Mouse (Mus musculus) liver, embryonic 15.5 days (tissue): ENCODE results near the gene Ssu2. TPM values are rescaled to one million over a fixed set of nuclear protein-coding genes. Genes with fewer than 3 reads are reported as not detected.

Source experiments
- ATAC-seq: fragments of 200-750 bp; cut with Nextera tagmentation; 2 replicates; pipeline ENCODE4 v1.8.0; 2017; ENCODE audit warnings: moderate number of reproducible peaks, mild to moderate bottlenecking, moderate library complexity; ENCODE audit not compliant: insufficient read depth
- H3K27ac ChIP-seq: fragments of 300-500 bp; sonication (generic); replicated peaks from 2 replicates; pipeline ENCODE4 v1.5.1; 2015; ENCODE audit warnings: mild to moderate bottlenecking, inconsistent platforms
- H3K27me3 ChIP-seq: fragments of 300-500 bp; sonication (generic); 2 replicates; pipeline ENCODE4 v1.6.1; 2015; ENCODE audit warnings: mild to moderate bottlenecking, inconsistent platforms
- H3K36me3 ChIP-seq: fragments of 300-500 bp; sonication (generic); replicated peaks from 2 replicates; pipeline ENCODE4 v1.6.1; 2015; ENCODE audit warnings: moderate library complexity, mild to moderate bottlenecking, inconsistent platforms
- H3K4me1 ChIP-seq: fragments of 300-500 bp; sonication (generic); replicated peaks from 2 replicates; pipeline ENCODE4 v1.6.1; 2015; ENCODE audit warnings: inconsistent platforms
- H3K4me2 ChIP-seq: fragments of 300-500 bp; sonication (generic); 2 replicates; pipeline ENCODE4 v1.6.1; 2015; ENCODE audit warnings: moderate library complexity, mild to moderate bottlenecking, inconsistent platforms
- H3K4me3 ChIP-seq: fragments of 300-500 bp; sonication (generic); replicated peaks from 2 replicates; pipeline ENCODE4 v1.5.1; 2015; ENCODE audit warnings: mild to moderate bottlenecking, inconsistent platforms
- H3K9ac ChIP-seq: fragments of 300-500 bp; sonication (generic); 2 replicates; pipeline ENCODE4 v1.6.1; 2015; ENCODE audit warnings: moderate library complexity, mild to moderate bottlenecking, inconsistent platforms
- H3K9me3 ChIP-seq: fragments of 300-500 bp; sonication (generic); replicated peaks from 2 replicates; pipeline ENCODE4 v1.6.1; 2016; ENCODE audit warnings: inconsistent platforms
- WGBS: fragments of 180-500 bp; shearing (Covaris S2); methylation state at CpG from one replicate; pipeline ENCODE4 v1.1.7; 2015; ENCODE audit warnings: mixed read lengths; ENCODE audit not compliant: insufficient replicate concordance; 5-methylcytosine and 5-hydroxymethylcytosine counted together
- polyA plus RNA-seq: library from polyadenylated mRNA; unstranded; fragments of >200 nt; fragmentation: Nextera tagmentation; extraction: Ambion mirVana; gene quantifications from 2 replicates; pipeline ENCODE4 v1.2.1, GENCODE M21; 2015

The Ssu2 gene
- 0.06 TPM in 1 of 2 replicates, not detected in the other for polyA plus RNA-seq

DNA sequence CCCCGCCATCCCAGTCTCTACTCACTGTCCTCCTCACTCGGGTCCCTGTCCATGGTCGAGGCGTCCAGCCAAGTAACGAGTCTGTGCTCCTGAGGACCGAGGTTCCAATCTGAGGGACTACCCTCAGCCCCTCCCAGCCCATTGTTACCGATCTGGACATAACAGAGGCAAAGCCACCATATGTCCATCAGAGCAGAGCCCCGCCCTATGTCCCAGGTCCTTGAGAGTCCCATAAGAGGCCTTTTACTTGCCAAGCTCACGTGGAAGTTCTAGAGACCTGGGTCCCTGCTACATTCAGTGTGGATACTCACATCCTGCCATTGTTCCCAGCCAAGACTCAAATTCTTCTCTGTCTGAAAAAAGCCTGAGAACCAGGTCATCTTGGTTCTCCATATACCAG is at the start of gene Ssu2:
Ssu2 (minus strand) TSS at position 77 of the 400 bp plus-strand sequence.
- Histone ChIP-seq H3K27ac (no peak within 1 kb of the TSS), H3K9me3 (no peaks in the 10 kb centered on the region), H3K4me2 (no peak within 1 kb of the TSS), H3K36me3 (no peaks in the 10 kb centered on the region), H3K27me3 (no peaks in the 10 kb centered on the region), H3K4me3 (no peak within 1 kb of the TSS), H3K4me1 (no peaks in the 10 kb centered on the region), H3K9ac (no peak within 1 kb of the TSS)
- no peak for ATAC-seq
- 26% methylated on average over 9 of the region's 9 CpGs for WGBS

- Histone ChIP-seq H3K27me3 (no peaks in the 10 kb centered on the region), H3K9ac (no peak overlapping the region), H3K9me3 (no peaks in the 10 kb centered on the region), H3K36me3 (no peaks in the 10 kb centered on the region), H3K4me3 (no peak overlapping the region), H3K4me2 (no peak overlapping the region), H3K4me1 (no peaks in the 10 kb centered on the region), H3K27ac (no peak overlapping the region)
- ATAC-seq, result no peak
- 50% methylated on average over 6 of the region's 6 CpGs for WGBS
These were observed 38.4 kb upstream of the Ssu2 start for GRCm38 (mm10) chr6:112426018-112426732.

DNA sequence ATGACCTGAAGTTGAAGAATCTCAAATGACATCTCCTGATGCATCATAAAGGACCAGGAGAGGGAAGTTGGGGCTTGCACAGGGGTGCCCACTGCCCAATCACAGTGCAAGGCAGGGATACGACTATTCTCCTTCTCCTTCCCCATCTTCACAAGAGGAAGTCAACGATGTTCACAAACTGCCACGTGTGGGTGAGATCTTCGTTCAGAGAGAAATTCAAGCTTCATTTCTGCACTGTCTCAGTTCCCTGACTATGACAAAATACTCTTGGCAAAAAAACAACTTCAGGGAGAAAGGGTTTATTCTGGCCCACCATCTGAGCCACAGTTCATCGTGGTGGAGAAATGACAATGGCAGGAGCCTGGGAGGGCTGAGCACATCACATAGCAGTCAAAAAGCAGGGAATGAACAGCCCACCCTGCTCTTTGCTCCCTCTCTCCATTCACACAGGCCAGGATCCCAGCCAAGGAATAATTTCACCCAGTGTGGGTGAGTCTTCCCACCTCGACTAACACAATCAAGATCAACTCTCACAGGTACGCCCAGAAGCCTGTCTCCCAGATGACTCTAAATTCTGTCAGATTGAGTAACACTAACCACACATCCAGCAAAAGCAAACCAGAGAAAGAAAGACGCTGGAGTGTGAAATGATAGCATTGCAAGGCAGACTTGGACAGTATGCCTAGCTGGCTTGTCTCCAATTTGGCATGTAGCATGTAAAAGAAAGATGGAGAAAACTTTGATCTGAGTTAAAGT is 36.1 kb upstream of the Ssu2 start:
- H3K4me2 ChIP-seq, result no peak overlapping the region
- ATAC-seq, result no peak
- no peak overlapping the region for H3K4me3 ChIP-seq
- no peaks in the 10 kb centered on the region for H3K4me1 ChIP-seq
- WGBS, result 55% methylated on average over 8 of the region's 8 CpGs
- no peak overlapping the region for H3K27ac ChIP-seq
- no peaks in the 10 kb centered on the region for H3K36me3 ChIP-seq
- H3K27me3 ChIP-seq, result no peaks in the 10 kb centered on the region
- no peaks in the 10 kb centered on the region for H3K9me3 ChIP-seq
- no peak overlapping the region for H3K9ac ChIP-seq

DNA sequence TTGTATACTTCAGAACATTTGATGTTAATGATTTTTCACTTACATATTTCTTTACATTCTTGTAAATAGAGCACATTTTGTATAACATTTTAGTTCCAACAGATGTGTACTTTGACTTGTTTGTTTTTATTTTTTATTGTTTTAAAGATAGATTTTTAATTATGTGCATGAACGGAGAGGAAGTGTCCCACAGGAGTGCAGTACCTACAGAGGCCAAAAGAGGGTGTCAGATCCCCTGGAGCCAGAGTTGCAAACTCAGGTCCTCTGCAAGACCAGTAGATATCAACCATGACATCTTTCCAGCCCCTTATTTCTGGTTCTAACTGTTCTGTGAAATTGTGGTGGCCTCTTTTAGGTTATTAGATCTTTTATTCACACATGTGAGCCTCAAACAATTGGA is 33.1 kb upstream of the Ssu2 start:
- no peak overlapping the region for H3K4me2 ChIP-seq
- ATAC-seq, result no peak
- no peaks in the 10 kb centered on the region for H3K9me3 ChIP-seq
- no peak overlapping the region for H3K9ac ChIP-seq
- H3K36me3 ChIP-seq, result no peaks in the 10 kb centered on the region
- no peaks in the 10 kb centered on the region for H3K27me3 ChIP-seq
- no peaks in the 10 kb centered on the region for H3K4me1 ChIP-seq
- H3K27ac ChIP-seq, result no peak overlapping the region
- no peak overlapping the region for H3K4me3 ChIP-seq
- WGBS, result 86% methylated on average over 1 of the region's 1 CpGs

- Histone ChIP-seq H3K4me3 (no peak overlapping the region), H3K4me2 (no peak overlapping the region), H3K9ac (no peak overlapping the region), H3K9me3 (no peaks in the 10 kb centered on the region), H3K36me3 (no peaks in the 10 kb centered on the region), H3K27ac (no peak overlapping the region), H3K27me3 (no peaks in the 10 kb centered on the region), H3K4me1 (no peaks in the 10 kb centered on the region)
- 61% methylated on average over 9 of the region's 9 CpGs for WGBS
- no peak for ATAC-seq
These were observed 31.5 kb upstream of the Ssu2 start for GRCm38 (mm10) chr6:112419333-112419732.

DNA sequence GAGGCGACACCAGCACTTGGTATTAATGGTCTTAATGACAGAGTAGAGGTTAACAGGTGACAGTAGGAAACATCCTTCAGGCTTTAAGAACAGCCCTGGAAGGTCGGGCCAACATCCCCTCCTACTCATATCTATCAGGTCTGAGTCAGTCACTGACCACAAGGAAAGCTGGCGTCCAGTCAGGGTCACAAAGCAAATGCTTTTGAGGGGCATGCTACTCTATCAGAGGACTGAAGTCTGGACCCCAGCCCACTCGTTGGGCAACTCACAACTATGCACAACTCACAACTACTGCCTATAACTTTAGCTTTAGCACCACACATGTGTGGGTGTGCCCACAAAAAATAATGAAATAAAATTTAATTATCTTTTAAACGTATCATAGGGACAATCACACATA is 16.3 kb upstream of the Ssu2 start:
- ATAC-seq, result no peak

DNA sequence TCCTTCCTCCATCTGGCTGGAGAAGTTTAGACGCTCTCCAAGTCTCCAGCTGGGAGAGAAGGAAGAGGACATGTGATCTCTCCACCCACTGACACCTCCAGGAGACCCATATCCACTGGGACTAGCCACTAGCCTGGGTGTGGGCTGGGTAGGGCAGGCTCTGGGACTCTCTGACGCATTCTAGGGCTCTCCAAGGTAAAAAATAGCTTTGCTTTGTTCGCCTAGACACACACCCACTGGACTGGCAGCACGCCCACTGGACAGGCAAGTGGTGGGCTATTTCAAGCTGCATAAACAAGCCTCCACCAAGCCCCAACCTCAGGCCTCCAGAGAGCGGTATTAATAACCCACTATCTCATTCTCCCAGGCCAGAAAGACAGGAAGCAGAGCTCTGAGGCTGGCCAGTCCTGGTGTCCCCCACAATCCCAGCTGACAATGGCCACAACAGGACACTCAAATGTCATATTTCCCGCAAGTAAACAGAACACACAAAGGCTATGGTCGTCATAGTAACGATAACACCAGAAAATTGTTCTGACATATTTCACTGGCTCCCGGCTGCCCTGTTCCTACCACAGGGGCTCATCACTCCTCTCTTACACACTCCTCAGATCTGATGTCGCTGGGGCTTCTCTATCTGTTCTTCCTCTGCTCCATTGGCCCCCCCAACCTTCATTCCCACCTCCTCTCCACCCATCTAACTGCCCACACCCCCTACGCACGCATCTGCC is 14.3 kb upstream of the Ssu2 start:
- peak; percentile 56 for ATAC-seq
- Histone ChIP-seq H3K4me3 (no peak overlapping the region), H3K36me3 (no peaks in the 10 kb centered on the region), H3K27ac (no peak overlapping the region), H3K4me2 (no peak overlapping the region), H3K4me1 (no peaks in the 10 kb centered on the region), H3K9ac (no peak overlapping the region), H3K27me3 (no peaks in the 10 kb centered on the region), H3K9me3 (no peaks in the 10 kb centered on the region)
- WGBS, result 30% methylated on average over 12 of the region's 12 CpGs

More for the DNA sequence above, 16.3 kb upstream of the Ssu2 start:
- H3K36me3 ChIP-seq, result no peaks in the 10 kb centered on the region
- no peaks in the 10 kb centered on the region for H3K9me3 ChIP-seq
- no peaks in the 10 kb centered on the region for H3K4me1 ChIP-seq
- no peak overlapping the region for H3K27ac ChIP-seq
- H3K4me2 ChIP-seq, result no peak overlapping the region
- WGBS, result 49% methylated on average over 5 of the region's 5 CpGs
- no peak overlapping the region for H3K9ac ChIP-seq
- H3K4me3 ChIP-seq, result no peak overlapping the region
- H3K27me3 ChIP-seq, result no peaks in the 10 kb centered on the region

GRCm38 (mm10) chr6:112397351-112397750 is 9.5 kb upstream of the Ssu2 start:
- WGBS, result 14% methylated on average over 3 of the region's 3 CpGs
- H3K4me1 ChIP-seq, result no peaks in the 10 kb centered on the region
- ATAC-seq, result no peak

DNA sequence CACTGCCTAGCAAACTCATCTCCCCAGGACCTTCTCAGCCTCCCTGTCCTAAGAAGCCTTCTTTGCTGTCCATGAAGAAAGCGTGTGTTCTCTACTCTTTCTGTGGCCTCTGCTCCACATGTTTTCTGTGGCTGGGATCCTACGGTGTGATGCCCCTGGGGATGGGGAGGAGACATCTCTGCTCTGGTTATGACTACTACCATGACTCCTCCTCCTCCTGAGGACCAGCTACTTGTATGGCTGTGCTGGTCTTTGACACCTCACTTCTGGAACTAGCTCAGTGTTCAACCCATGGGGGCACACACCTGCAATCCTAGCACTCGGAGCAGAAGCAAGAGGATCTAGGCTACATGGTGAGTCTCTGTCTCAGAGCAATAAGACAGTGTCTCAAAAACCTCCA is 8.5 kb upstream of the Ssu2 start:
- 81% methylated on average over 3 of the region's 3 CpGs for WGBS
- Histone ChIP-seq H3K9ac (no peak overlapping the region), H3K27me3 (no peaks in the 10 kb centered on the region), H3K4me2 (no peak overlapping the region), H3K4me3 (no peak overlapping the region), H3K36me3 (no peaks in the 10 kb centered on the region), H3K9me3 (no peaks in the 10 kb centered on the region), H3K4me1 (no peaks in the 10 kb centered on the region), H3K27ac (no peak overlapping the region)
- no peak for ATAC-seq

More at GRCm38 (mm10) chr6:112397351-112397750, 9.5 kb upstream of the Ssu2 start:
- H3K4me3 ChIP-seq, result no peak overlapping the region
- no peaks in the 10 kb centered on the region for H3K36me3 ChIP-seq
- H3K4me2 ChIP-seq, result no peak overlapping the region
- H3K9me3 ChIP-seq, result no peaks in the 10 kb centered on the region
- H3K9ac ChIP-seq, result no peak overlapping the region
- no peaks in the 10 kb centered on the region for H3K27me3 ChIP-seq
- H3K27ac ChIP-seq, result no peak overlapping the region

GRCm38 (mm10) chr6:112388385-112388784 is 562 bp upstream of the Ssu2 start:
- Histone ChIP-seq H3K4me3 (no peak overlapping the region), H3K36me3 (no peaks in the 10 kb centered on the region), H3K4me1 (no peaks in the 10 kb centered on the region), H3K9me3 (no peaks in the 10 kb centered on the region), H3K27me3 (no peaks in the 10 kb centered on the region), H3K9ac (no peak overlapping the region), H3K27ac (no peak overlapping the region), H3K4me2 (no peak overlapping the region)
- WGBS, result 61% methylated on average over 3 of the region's 3 CpGs
- no peak for ATAC-seq

DNA sequence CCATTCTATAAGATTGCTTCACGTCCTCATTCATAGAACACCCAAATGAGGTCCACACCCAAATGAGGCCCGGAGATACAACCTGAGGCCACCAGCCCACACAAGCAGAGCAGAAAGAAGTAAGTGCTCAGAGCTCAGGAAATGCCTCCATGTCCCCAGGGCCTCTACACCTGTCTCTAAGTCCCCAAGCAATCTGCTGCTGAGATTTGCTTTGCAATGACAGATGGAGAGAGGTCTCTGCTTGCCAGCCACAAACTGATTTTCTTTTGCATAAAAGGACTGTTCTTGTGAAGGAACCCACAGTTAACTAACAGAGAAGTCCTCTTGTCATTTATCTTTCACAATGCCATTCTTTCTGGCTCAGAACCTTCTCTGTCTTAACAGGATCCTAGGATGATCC is 1.6 kb downstream of the Ssu2 start:
- Histone ChIP-seq H3K27me3 (no peaks in the 10 kb centered on the region), H3K27ac (no peak overlapping the region), H3K9me3 (no peaks in the 10 kb centered on the region), H3K36me3 (no peaks in the 10 kb centered on the region), H3K4me1 (no peaks in the 10 kb centered on the region), H3K4me2 (no peak overlapping the region), H3K4me3 (no peak overlapping the region), H3K9ac (no peak overlapping the region)
- 44% methylated on average over 2 of the region's 2 CpGs for WGBS
- no peak for ATAC-seq
